Mouse (Mus musculus) myocyte (in vitro differentiated cells): ENCODE results near the gene Phpt1. TPM values are rescaled to one million over a fixed set of nuclear protein-coding genes. Genes with fewer than 3 reads are reported as not detected.

ENCODE experiments used
- H3K27me3 ChIP-seq: one replicate; pipeline ENCODE4 v1.6.1; 2011; ENCODE audit not compliant: control insufficient read depth, insufficient read depth, insufficient read length
- H3K36me3 ChIP-seq: one replicate; pipeline ENCODE4 v1.6.1; 2011; ENCODE audit not compliant: control insufficient read depth, insufficient read depth
- H3K4me2 ChIP-seq: one replicate; pipeline ENCODE4 v1.6.1; 2011; ENCODE audit warnings: low read depth, control low read depth
- H3K4me3 ChIP-seq: one replicate; pipeline ENCODE4 v1.5.1; 2011; ENCODE audit warnings: mild to moderate bottlenecking, control low read depth, moderate library complexity
- H3K79me2 ChIP-seq: one replicate; pipeline ENCODE4 v1.6.1; 2011; ENCODE audit not compliant: control insufficient read depth, insufficient read depth
- H3ac ChIP-seq: one replicate; pipeline ENCODE4 v1.6.1; 2011; ENCODE audit not compliant: control insufficient read depth, insufficient read length
- CEBPB ChIP-seq: IDR thresholded peaks from 2 replicates; pipeline ENCODE4 v1.6.1; 2011; ENCODE audit warnings: mild to moderate bottlenecking, moderate library complexity; ENCODE audit not compliant: poor library complexity, insufficient read depth, severe bottlenecking
- E2F4 ChIP-seq: IDR thresholded peaks from one replicate; pipeline ENCODE4 v1.6.1; 2011; ENCODE audit warnings: mild to moderate bottlenecking, control low read depth, moderate library complexity; ENCODE audit not compliant: insufficient read depth
- MAX ChIP-seq: IDR thresholded peaks from one replicate; pipeline ENCODE4 v1.6.1; 2011; ENCODE audit warnings: low read depth, mild to moderate bottlenecking, control low read depth
- MYOD1 ChIP-seq, 3 experiments: IDR thresholded peaks; one replicate each; pipeline ENCODE4 v1.6.1; 2011; ENCODE audit warnings: control low read depth in 2 of 3, low read depth in 2 of 3, mild to moderate bottlenecking in 2 of 3, moderate library complexity in 1 of 3; ENCODE audit not compliant: insufficient read length in 2 of 3, control insufficient read depth in 1 of 3
- MYOG ChIP-seq, 3 experiments: IDR thresholded peaks; one replicate each; pipeline ENCODE4 v1.6.1; 2011; ENCODE audit warnings: control low read depth in 2 of 3, low read depth in 2 of 3, mild to moderate bottlenecking in 2 of 3; ENCODE audit not compliant: insufficient read length in 2 of 3, control insufficient read depth in 1 of 3, insufficient read depth in 1 of 3
- POLR2A ChIP-seq: IDR thresholded peaks from one replicate; pipeline ENCODE4 v1.6.1; 2011; ENCODE audit warnings: low read depth, mild to moderate bottlenecking, control low read depth, moderate library complexity; ENCODE audit not compliant: insufficient read length
- POLR2AphosphoS2 ChIP-seq: IDR thresholded peaks from one replicate; pipeline ENCODE4 v1.6.1; 2011; ENCODE audit warnings: low read depth, control low read depth; ENCODE audit not compliant: insufficient read length
- REST ChIP-seq: IDR thresholded peaks from one replicate; pipeline ENCODE4 v1.6.1; 2011; ENCODE audit warnings: mild to moderate bottlenecking, control low read depth, moderate library complexity; ENCODE audit not compliant: insufficient read depth, insufficient read length
- SRF ChIP-seq: IDR thresholded peaks from one replicate; pipeline ENCODE4 v1.6.1; 2011; ENCODE audit warnings: low read depth; ENCODE audit not compliant: control insufficient read depth, insufficient read length
- TCF12 ChIP-seq: IDR thresholded peaks from one replicate; pipeline ENCODE4 v1.6.1; 2011; ENCODE audit warnings: mild to moderate bottlenecking, control low read depth; ENCODE audit not compliant: poor library complexity, insufficient read depth, severe bottlenecking
- TCF3 ChIP-seq: IDR thresholded peaks from one replicate; pipeline ENCODE4 v1.6.1; 2011; ENCODE audit warnings: low read depth, control low read depth; ENCODE audit not compliant: insufficient read length
- USF1 ChIP-seq: IDR thresholded peaks from one replicate; pipeline ENCODE4 v1.6.1; 2011; ENCODE audit warnings: low read depth, mild to moderate bottlenecking, control low read depth, moderate library complexity
- polyA plus RNA-seq: library from polyadenylated mRNA; unstranded; fragments of >200 nt; fragmentation: generic; extraction: Trizol; gene quantifications from one replicate; pipeline ENCODE4 v1.2.1, GENCODE M21; 2012; ENCODE audit warnings: missing spikeins

Gene Phpt1
- polyA plus RNA-seq, 1 experiment: 108 TPM

DNA sequence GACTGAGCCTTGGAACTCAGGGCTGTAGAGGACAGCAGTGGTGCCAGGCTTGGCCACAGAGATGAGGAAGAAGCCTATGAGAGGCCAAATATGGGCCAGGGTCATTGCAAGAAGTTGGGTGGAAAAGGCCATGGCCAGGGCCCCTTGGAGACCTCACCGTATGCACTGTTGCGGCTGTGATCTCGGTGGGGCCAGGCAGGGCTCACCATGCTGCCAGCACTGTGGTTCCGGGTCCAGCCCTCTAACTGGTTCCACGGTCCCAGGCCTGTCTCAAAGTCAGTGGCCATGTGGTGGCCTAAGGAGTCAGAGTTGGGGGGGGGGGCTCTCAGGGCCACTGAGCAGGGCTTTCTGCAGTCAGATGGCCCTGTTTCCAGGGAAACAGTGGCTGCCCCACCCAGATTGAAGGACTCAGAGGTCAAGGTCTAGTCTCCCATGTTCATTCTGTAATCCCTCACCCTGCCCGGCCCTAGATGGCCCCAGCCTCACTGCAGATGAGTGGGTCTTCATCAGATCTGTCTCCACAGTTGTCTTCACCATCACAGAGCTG lies 6.5 kb downstream of the Phpt1 start:
- Histone ChIP-seq H3K4me3 (no peak overlapping the region), H3K79me2 (peaks cover 5% of the 10 kb centered on the region), H3K36me3 (peaks cover 4% of the 10 kb centered on the region), H3ac (no peak overlapping the region), H3K27me3 (no peaks in the 10 kb centered on the region), H3K4me2 (no peak overlapping the region)
- TF ChIP-seq SRF: no peak
- TF ChIP-seq CEBPB: no peak
- TF ChIP-seq TCF3: no peak
- TF ChIP-seq USF1: no peak
- no peak for TF ChIP-seq POLR2AphosphoS2
- no peak for TF ChIP-seq POLR2A
- TF ChIP-seq REST: no peak
- TF ChIP-seq MYOG (IDR thresholded peaks at IDR 0.05; ENCODE audit: control insufficient read depth in 1 of 3, insufficient read depth in 1 of 3, insufficient read length in 2 of 3, low read depth in 2 of 3): no peak
- TF ChIP-seq TCF12: no peak

- Histone ChIP-seq H3K4me2 (no peak overlapping the region), H3K36me3 (peaks cover 21% of the 10 kb centered on the region), H3K79me2 (no peaks in the 10 kb centered on the region), H3ac (no peak overlapping the region), H3K27me3 (no peaks in the 10 kb centered on the region), H3K4me3 (no peak overlapping the region)
- no peak for TF ChIP-seq CEBPB
- TF ChIP-seq POLR2AphosphoS2: peak; percentile 65
Observed at GRCm38 (mm10) chr2:25566558-25566957, 8.5 kb downstream of the Phpt1 start.

- TF ChIP-seq SRF (no peak), REST (no peak), USF1 (no peak), MYOG (IDR thresholded peaks at IDR 0.05; ENCODE audit: control insufficient read depth in 1 of 3, insufficient read depth in 1 of 3, insufficient read length in 2 of 3, low read depth in 2 of 3) (no peak), MAX (no peak), TCF3 (no peak), MYOD1 (IDR thresholded peaks at IDR 0.05; ENCODE audit: control insufficient read depth in 1 of 3, insufficient read length in 2 of 3, low read depth in 2 of 3) (no peak), CEBPB (no peak), POLR2A (no peak)
- H3K79me2 ChIP-seq: no peaks in the 10 kb centered on the region
- no peak overlapping the region for H3ac ChIP-seq
- no peak overlapping the region for H3K4me2 ChIP-seq
- peaks cover 29% of the 10 kb centered on the region for H3K36me3 ChIP-seq
- H3K27me3 ChIP-seq: no peaks in the 10 kb centered on the region
- no peak overlapping the region for H3K4me3 ChIP-seq
Observed at GRCm38 (mm10) chr2:25565741-25566140, 9.3 kb downstream of the Phpt1 start.

DNA sequence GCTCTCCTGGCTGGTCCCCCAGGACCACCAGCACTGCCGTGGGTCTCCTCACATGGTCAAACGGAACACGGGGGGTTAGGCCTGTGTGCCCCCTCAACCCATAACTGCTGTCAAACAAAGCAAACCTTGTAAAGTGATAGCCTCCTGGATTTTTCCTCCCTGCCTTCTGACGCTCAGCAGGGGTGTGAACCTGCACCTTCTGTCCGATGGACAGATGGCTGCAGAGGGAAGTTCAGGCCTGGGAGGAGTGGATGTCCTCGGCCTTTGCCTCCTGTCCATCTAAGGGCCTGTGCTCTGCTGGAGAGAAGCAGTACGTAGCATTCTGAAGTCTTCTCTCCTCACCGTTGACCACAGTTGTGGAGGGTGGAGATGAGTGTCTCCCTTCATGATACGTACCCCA lies 13.1 kb downstream of the Phpt1 start:
- H3K4me3 ChIP-seq: no peak overlapping the region
- H3K4me2 ChIP-seq: no peak overlapping the region
- peaks cover 33% of the 10 kb centered on the region for H3K79me2 ChIP-seq
- TF ChIP-seq POLR2A (no peak), SRF (no peak), USF1 (no peak), TCF12 (no peak), REST (no peak), MYOD1 (IDR thresholded peaks at IDR 0.05; ENCODE audit: control insufficient read depth in 1 of 3, insufficient read length in 2 of 3, low read depth in 2 of 3) (no peak), E2F4 (no peak), TCF3 (no peak), MAX (no peak), MYOG (IDR thresholded peaks at IDR 0.05; ENCODE audit: control insufficient read depth in 1 of 3, insufficient read depth in 1 of 3, insufficient read length in 2 of 3, low read depth in 2 of 3) (no peak), POLR2AphosphoS2 (no peak), CEBPB (no peak)
- no peak overlapping the region for H3ac ChIP-seq
- no peaks in the 10 kb centered on the region for H3K27me3 ChIP-seq
- H3K36me3 ChIP-seq: peaks cover 30% of the 10 kb centered on the region

DNA sequence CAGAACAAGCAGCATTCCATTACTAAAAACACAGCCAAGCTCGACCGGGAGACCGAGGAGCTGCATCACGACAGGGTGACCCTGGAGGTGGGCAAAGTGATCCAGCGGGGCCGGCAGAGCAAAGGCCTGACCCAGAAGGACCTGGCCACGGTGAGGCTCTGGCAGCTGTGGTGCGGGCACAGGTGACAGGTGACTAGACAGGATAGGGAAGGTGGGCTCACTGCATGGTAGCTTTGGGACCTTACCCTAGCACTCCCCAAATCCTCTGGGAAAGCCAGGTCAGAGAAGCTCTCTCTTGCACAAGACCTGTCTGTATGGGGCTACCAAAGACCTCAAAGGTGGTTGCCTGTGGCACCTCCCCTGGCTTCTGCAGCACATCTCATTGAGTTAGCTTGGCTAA lies 14.5 kb downstream of the Phpt1 start:
- Histone ChIP-seq H3K36me3 (peaks cover 30% of the 10 kb centered on the region), H3K4me3 (no peak overlapping the region), H3ac (no peak overlapping the region), H3K4me2 (no peak overlapping the region), H3K27me3 (no peaks in the 10 kb centered on the region), H3K79me2 (peaks cover 33% of the 10 kb centered on the region)
- TF ChIP-seq POLR2AphosphoS2 (peak; percentile 38), TCF12 (no peak)
